Mouse (Mus musculus) hindbrain, embryonic 12.5 days (tissue): ENCODE results near the gene Gnaq. TPM values are rescaled to one million over a fixed set of nuclear protein-coding genes. Genes with fewer than 3 reads are reported as not detected.
A peak's percentile ranks its signal among the peaks of the same experiment; 100 is the strongest.
"Not testable (repeated sequence)": the region's sequence is repeated elsewhere in the genome, so short reads cannot be mapped to it uniquely, and the experiment has no call there.

Source experiments
- ATAC-seq: fragments of 200-750 bp; cut with Nextera tagmentation; 2 replicates; pipeline ENCODE4 v1.8.0; 2017; ENCODE audit warnings: moderate TSS enrichment; ENCODE audit not compliant: low FRiP score
- H3K27ac ChIP-seq: fragments of 300-500 bp; sonication (generic); 2 replicates; pipeline ENCODE4 v1.5.1; 2016; ENCODE audit warnings: mild to moderate bottlenecking
- H3K27me3 ChIP-seq: fragments of 300-500 bp; sonication (generic); 2 replicates; pipeline ENCODE4 v1.6.1; 2016; ENCODE audit warnings: mild to moderate bottlenecking
- H3K36me3 ChIP-seq: fragments of 300-500 bp; sonication (generic); 2 replicates; pipeline ENCODE4 v1.6.1; 2016; ENCODE audit warnings: mild to moderate bottlenecking
- H3K4me1 ChIP-seq: fragments of 300-500 bp; sonication (generic); 2 replicates; pipeline ENCODE4 v1.6.1; 2016
- H3K4me2 ChIP-seq: fragments of 300-500 bp; sonication (generic); replicated peaks from 2 replicates; pipeline ENCODE4 v1.6.1; 2016; ENCODE audit warnings: mild to moderate bottlenecking
- H3K4me3 ChIP-seq: fragments of 300-500 bp; sonication (generic); 2 replicates; pipeline ENCODE4 v1.5.1; 2016; ENCODE audit warnings: mild to moderate bottlenecking
- H3K9ac ChIP-seq: fragments of 300-500 bp; sonication (generic); 2 replicates; pipeline ENCODE4 v1.6.1; 2016; ENCODE audit warnings: mild to moderate bottlenecking, moderate library complexity
- H3K9me3 ChIP-seq: fragments of 300-500 bp; sonication (generic); replicated peaks from 2 replicates; pipeline ENCODE4 v1.6.1; 2016; ENCODE audit warnings: mild to moderate bottlenecking
- WGBS: fragments of 180-500 bp; shearing (Covaris S2); methylation state at CpG from one replicate; pipeline ENCODE4 v1.1.7; 2016; 5-methylcytosine and 5-hydroxymethylcytosine counted together
- polyA plus RNA-seq: library from polyadenylated mRNA; unstranded; fragments of >200 nt; fragmentation: Nextera tagmentation; extraction: Ambion mirVana; gene quantifications from 2 replicates; pipeline ENCODE4 v1.2.1, GENCODE M21; 2016

Gnaq gene
- 49.3 and 54.4 TPM in 2 replicates for polyA plus RNA-seq

DNA sequence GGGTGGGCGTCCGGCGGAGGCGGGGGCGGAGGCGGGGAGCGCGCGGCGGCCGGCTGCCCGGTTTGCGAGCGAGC is at the start of gene Gnaq:
Gene Gnaq, plus strand, starts transcription at position 41 of the 74 bp plus-strand sequence.
- H3K4me3 ChIP-seq, result peak within 1 kb of the TSS; percentile 95
- peak within 1 kb of the TSS; percentile 100 for H3K9ac ChIP-seq
- WGBS, result 0% methylated on average over 5 of the region's 14 CpGs
- no peak for ATAC-seq
- no peaks in the 10 kb centered on the region for H3K27me3 ChIP-seq
- H3K4me1 ChIP-seq, result peaks cover 24% of the 10 kb centered on the region
- H3K36me3 ChIP-seq, result no peaks in the 10 kb centered on the region
- no peaks in the 10 kb centered on the region for H3K9me3 ChIP-seq
- peak within 1 kb of the TSS; percentile 100 for H3K27ac ChIP-seq
- peak within 1 kb of the TSS; percentile 59 for H3K4me2 ChIP-seq

- WGBS, result 94% methylated on average over 21 of the region's 21 CpGs
- not testable (repeated sequence) for ATAC-seq, H3K27ac ChIP-seq
Observed at GRCm38 (mm10) chr19:16083981-16084630, 48.5 kb upstream of the Gnaq start.

GRCm38 (mm10) chr19:16085248-16085647 is 47.4 kb upstream of the Gnaq start:
- peaks cover 6% of the 10 kb centered on the region; the same call in 1 of the 2 replicates for H3K9me3 ChIP-seq
- H3K4me1 ChIP-seq, result no peaks in the 10 kb centered on the region
- 56% methylated on average over 4 of the region's 4 CpGs for WGBS
- no peak overlapping the region for H3K9ac ChIP-seq
- no peak overlapping the region for H3K27ac ChIP-seq
- H3K36me3 ChIP-seq, result no peaks in the 10 kb centered on the region
- H3K4me2 ChIP-seq, result no peak overlapping the region
- no peaks in the 10 kb centered on the region for H3K27me3 ChIP-seq
- no peak for ATAC-seq
- no peak overlapping the region for H3K4me3 ChIP-seq

More at GRCm38 (mm10) chr19:16083981-16084630, 48.5 kb upstream of the Gnaq start:
- not testable (repeated sequence) for H3K9ac ChIP-seq, H3K4me2 ChIP-seq, H3K4me1 ChIP-seq, H3K36me3 ChIP-seq, H3K4me3 ChIP-seq, H3K27me3 ChIP-seq
- peaks cover 11% of the 10 kb centered on the region; the same call in 1 of the 2 replicates for H3K9me3 ChIP-seq

- no peak overlapping the region for H3K9ac ChIP-seq
- H3K4me2 ChIP-seq, result no peak overlapping the region
- no peak for ATAC-seq
- H3K27ac ChIP-seq, result no peak overlapping the region
- H3K36me3 ChIP-seq, result no peaks in the 10 kb centered on the region
- H3K4me3 ChIP-seq, result no peak overlapping the region
- no peaks in the 10 kb centered on the region for H3K4me1 ChIP-seq
- no peaks in the 10 kb centered on the region for H3K27me3 ChIP-seq
- 0 out of 2 replicates have a peak, but pooled peaks cover 4% of the 10 kb centered on the region for H3K9me3 ChIP-seq
Observed at GRCm38 (mm10) chr19:16086154-16086553, 46.5 kb upstream of the Gnaq start.

GRCm38 (mm10) chr19:16086581-16086980 is 46.0 kb upstream of the Gnaq start:
- 0 out of 2 replicates have a peak, but pooled peaks cover 4% of the 10 kb centered on the region for H3K9me3 ChIP-seq
- H3K4me3 ChIP-seq, result no peak overlapping the region
- H3K27me3 ChIP-seq, result no peaks in the 10 kb centered on the region
- no peaks in the 10 kb centered on the region for H3K36me3 ChIP-seq
- no peak overlapping the region for H3K27ac ChIP-seq
- no peaks in the 10 kb centered on the region for H3K4me1 ChIP-seq
- ATAC-seq, result no peak
- H3K4me2 ChIP-seq, result no peak overlapping the region
- H3K9ac ChIP-seq, result no peak overlapping the region

GRCm38 (mm10) chr19:16087391-16087790 is 45.2 kb upstream of the Gnaq start:
- Histone ChIP-seq H3K4me2 (no peak overlapping the region), H3K9me3 (0 out of 2 replicates have a peak, but pooled peaks cover 4% of the 10 kb centered on the region), H3K27ac (no peak overlapping the region), H3K9ac (no peak overlapping the region), H3K4me1 (no peaks in the 10 kb centered on the region), H3K36me3 (no peaks in the 10 kb centered on the region), H3K4me3 (no peak overlapping the region), H3K27me3 (no peaks in the 10 kb centered on the region)
- ATAC-seq, result no peak

DNA sequence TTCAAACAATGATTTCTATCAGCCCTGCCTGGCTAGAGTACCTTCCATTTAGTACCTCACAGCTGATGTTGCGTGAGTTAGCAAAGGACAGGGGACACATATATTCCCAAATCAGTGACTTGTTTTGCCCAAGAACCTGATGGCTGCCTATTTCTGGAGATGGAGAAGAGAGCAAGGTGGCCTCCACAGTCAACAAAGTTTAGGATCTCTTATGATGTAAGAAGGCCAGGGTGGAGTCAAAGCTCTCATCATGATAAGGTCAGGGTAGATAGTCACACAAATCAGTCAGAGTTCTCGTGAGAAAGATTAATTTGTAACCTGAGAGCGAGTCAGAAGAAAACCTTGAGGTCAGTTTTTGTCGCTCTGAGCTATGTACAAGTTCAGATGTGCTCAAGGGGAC is 39.0 kb upstream of the Gnaq start:
- H3K9me3 ChIP-seq, result 0 out of 2 replicates have a peak, but pooled peaks cover 4% of the 10 kb centered on the region
- H3K27me3 ChIP-seq, result no peaks in the 10 kb centered on the region
- no peak overlapping the region for H3K4me2 ChIP-seq
- WGBS, result 82% methylated on average over 4 of the region's 4 CpGs
- ATAC-seq, result no peak
- no peaks in the 10 kb centered on the region for H3K36me3 ChIP-seq
- no peaks in the 10 kb centered on the region for H3K4me1 ChIP-seq
- H3K27ac ChIP-seq, result no peak overlapping the region
- no peak overlapping the region for H3K9ac ChIP-seq
- H3K4me3 ChIP-seq, result no peak overlapping the region

GRCm38 (mm10) chr19:16109901-16110300 is 22.7 kb upstream of the Gnaq start:
- ATAC-seq, result no peak
- H3K9me3 ChIP-seq, result no peaks in the 10 kb centered on the region
- no peak overlapping the region for H3K4me2 ChIP-seq
- H3K4me1 ChIP-seq, result no peaks in the 10 kb centered on the region
- WGBS, result 85% methylated on average over 3 of the region's 3 CpGs
- no peak overlapping the region for H3K27ac ChIP-seq
- H3K4me3 ChIP-seq, result no peak overlapping the region
- no peak overlapping the region for H3K9ac ChIP-seq
- no peaks in the 10 kb centered on the region for H3K36me3 ChIP-seq
- no peaks in the 10 kb centered on the region for H3K27me3 ChIP-seq

- no peaks in the 10 kb centered on the region for H3K4me1 ChIP-seq
- H3K4me2 ChIP-seq, result no peak overlapping the region
- H3K9ac ChIP-seq, result no peak overlapping the region
- no peak overlapping the region for H3K27ac ChIP-seq
- no peak overlapping the region for H3K4me3 ChIP-seq
- H3K9me3 ChIP-seq, result no peaks in the 10 kb centered on the region
- ATAC-seq, result no peak
- no peaks in the 10 kb centered on the region for H3K36me3 ChIP-seq
- H3K27me3 ChIP-seq, result no peaks in the 10 kb centered on the region
- 85% methylated on average over 3 of the region's 3 CpGs for WGBS
Observed at GRCm38 (mm10) chr19:16110670-16111069, 22.0 kb upstream of the Gnaq start.

DNA sequence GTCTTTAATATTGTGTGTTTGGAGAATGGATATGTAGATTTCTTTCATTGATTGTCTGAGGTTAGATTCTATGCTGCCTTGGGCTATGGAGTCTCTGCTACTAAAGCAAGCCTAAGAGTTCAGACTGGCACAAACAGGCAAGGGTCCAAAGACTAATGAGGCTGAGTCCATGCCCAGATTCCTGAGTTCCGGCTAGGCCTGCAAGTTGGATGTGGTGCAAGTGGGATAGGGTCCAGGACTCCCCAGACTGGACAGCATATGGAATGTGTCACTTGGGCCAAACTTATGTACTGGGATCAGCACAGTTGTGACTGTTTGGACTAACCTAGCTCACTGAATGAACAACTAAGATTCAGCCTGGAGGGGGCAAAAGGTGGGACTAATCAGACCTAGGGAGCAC is 19.3 kb upstream of the Gnaq start:
- no peak overlapping the region for H3K27ac ChIP-seq
- ATAC-seq, result no peak
- H3K4me3 ChIP-seq, result no peak overlapping the region
- no peaks in the 10 kb centered on the region for H3K27me3 ChIP-seq
- no peak overlapping the region for H3K4me2 ChIP-seq
- no peak overlapping the region for H3K9ac ChIP-seq
- no peaks in the 10 kb centered on the region for H3K9me3 ChIP-seq
- no peaks in the 10 kb centered on the region for H3K36me3 ChIP-seq
- no peaks in the 10 kb centered on the region for H3K4me1 ChIP-seq
- WGBS, result 81% methylated on average over 1 of the region's 1 CpGs

GRCm38 (mm10) chr19:16118421-16118820 is 14.2 kb upstream of the Gnaq start:
- Histone ChIP-seq H3K36me3 (no peaks in the 10 kb centered on the region), H3K4me1 (no peaks in the 10 kb centered on the region), H3K27me3 (no peaks in the 10 kb centered on the region), H3K27ac (no peak overlapping the region), H3K4me3 (no peak overlapping the region), H3K9me3 (no peaks in the 10 kb centered on the region), H3K9ac (no peak overlapping the region), H3K4me2 (no peak overlapping the region)
- 84% methylated on average over 4 of the region's 4 CpGs for WGBS
- ATAC-seq, result no peak

- no peaks in the 10 kb centered on the region for H3K4me1 ChIP-seq
- no peak overlapping the region for H3K4me2 ChIP-seq
- H3K4me3 ChIP-seq, result no peak overlapping the region
- no peak for ATAC-seq
- WGBS, result 57% methylated on average over 2 of the region's 2 CpGs
- no peak overlapping the region for H3K9ac ChIP-seq
- H3K27ac ChIP-seq, result no peak overlapping the region
- no peaks in the 10 kb centered on the region for H3K9me3 ChIP-seq
- H3K27me3 ChIP-seq, result no peaks in the 10 kb centered on the region
- no peaks in the 10 kb centered on the region for H3K36me3 ChIP-seq
Observed at GRCm38 (mm10) chr19:16121301-16121700, 11.3 kb upstream of the Gnaq start.

DNA sequence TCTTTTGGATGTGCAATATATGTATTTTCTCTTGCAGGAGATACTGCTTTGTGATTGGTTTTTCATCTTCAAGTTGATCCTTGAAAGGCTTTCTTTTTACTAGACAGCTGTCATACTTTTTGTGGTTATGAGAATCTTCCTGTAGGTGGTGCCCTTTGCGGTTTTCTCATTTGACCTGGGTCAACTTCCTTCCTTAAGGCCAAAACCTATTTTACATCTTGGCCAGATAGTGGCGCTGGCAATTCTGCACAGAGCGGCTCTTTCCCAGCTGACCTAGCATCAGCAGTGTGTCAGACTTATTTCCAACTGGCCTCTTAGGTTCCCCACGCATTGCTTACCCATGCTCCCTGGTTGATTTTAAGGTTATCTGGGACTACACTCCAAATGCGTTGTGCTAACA is 3.9 kb upstream of the Gnaq start:
- H3K27me3 ChIP-seq, result no peaks in the 10 kb centered on the region
- H3K27ac ChIP-seq, result no peak overlapping the region
- no peaks in the 10 kb centered on the region for H3K9me3 ChIP-seq
- 61% methylated on average over 5 of the region's 5 CpGs for WGBS
- no peaks in the 10 kb centered on the region for H3K36me3 ChIP-seq
- no peak overlapping the region for H3K9ac ChIP-seq
- no peak overlapping the region for H3K4me3 ChIP-seq
- H3K4me2 ChIP-seq, result no peak overlapping the region
- peaks cover 7% of the 10 kb centered on the region; the same call in 1 of the 2 replicates for H3K4me1 ChIP-seq
- ATAC-seq, result no peak
